Mouse (Mus musculus): Measurements from ENCODE around the gene Cptp. TPM values are rescaled to one million over a fixed set of nuclear protein-coding genes. Genes with fewer than 3 reads are reported as not detected.

The Cptp gene
- polyA plus RNA-seq, 1 experiment from 2014 or later: 16.2 TPM

GRCm38 (mm10) chr4:155833836-155834235 lies 35.4 kb downstream of the Cptp start:
- Histone ChIP-seq H3K36me3 (peaks cover 13% of the 10 kb centered on the region; the same call in 1 of the 2 replicates), H3K27ac (no peak overlapping the region), H3K27me3 (ENCODE audit: insufficient read depth, poor library complexity, severe bottlenecking) (no peaks in the 10 kb centered on the region), H3K4me1 (peaks cover 34% of the 10 kb centered on the region), H3K9me3 (no peaks in the 10 kb centered on the region), H3K4me3 (no peak overlapping the region)
- no peak for DNase-seq (ENCODE audit: low spot score)
- WGBS: 35% methylated on average over 2 of the region's 2 CpGs

DNA sequence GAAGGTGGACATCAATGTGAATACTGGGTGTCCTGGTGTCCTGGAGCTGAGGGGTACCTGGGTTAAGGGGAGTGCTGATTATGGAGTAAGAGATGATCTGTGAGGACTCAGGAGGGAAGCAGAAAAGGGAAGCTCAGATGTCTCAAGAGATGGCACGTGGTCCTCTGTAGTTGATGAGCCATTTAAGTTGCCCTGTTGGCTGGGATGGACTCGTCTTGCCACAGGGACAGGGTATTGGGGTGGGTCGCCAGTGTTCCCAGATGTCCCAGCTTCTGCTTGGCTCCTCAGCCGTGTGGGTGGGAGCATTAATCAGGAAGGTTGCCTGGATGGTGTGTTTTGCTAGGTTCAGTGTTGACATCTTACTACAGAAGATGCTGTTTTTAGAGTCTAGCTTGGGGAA lies 36.0 kb downstream of the Cptp start:
- Histone ChIP-seq H3K4me3 (no peak overlapping the region), H3K9me3 (no peaks in the 10 kb centered on the region), H3K27ac (no peak overlapping the region), H3K36me3 (peaks cover 13% of the 10 kb centered on the region; the same call in 1 of the 2 replicates), H3K4me1 (peaks cover 28% of the 10 kb centered on the region), H3K27me3 (ENCODE audit: insufficient read depth, poor library complexity, severe bottlenecking) (no peaks in the 10 kb centered on the region)
- DNase-seq (ENCODE audit: low spot score): no peak
- 87% methylated on average over 4 of the region's 4 CpGs for WGBS

GRCm38 (mm10) chr4:155832321-155832720 lies 36.9 kb downstream of the Cptp start:
- H3K9me3 ChIP-seq: no peaks in the 10 kb centered on the region
- no peak for DNase-seq (ENCODE audit: low spot score)
- H3K4me3 ChIP-seq: peak overlapping the region; percentile 84
- peaks cover 22% of the 10 kb centered on the region for H3K36me3 ChIP-seq
- peak overlapping the region; percentile 87 for H3K27ac ChIP-seq
- WGBS: 52% methylated on average over 10 of the region's 10 CpGs
- H3K4me1 ChIP-seq: peaks cover 19% of the 10 kb centered on the region
- no peaks in the 10 kb centered on the region for H3K27me3 ChIP-seq (ENCODE audit: insufficient read depth, poor library complexity, severe bottlenecking)

DNA sequence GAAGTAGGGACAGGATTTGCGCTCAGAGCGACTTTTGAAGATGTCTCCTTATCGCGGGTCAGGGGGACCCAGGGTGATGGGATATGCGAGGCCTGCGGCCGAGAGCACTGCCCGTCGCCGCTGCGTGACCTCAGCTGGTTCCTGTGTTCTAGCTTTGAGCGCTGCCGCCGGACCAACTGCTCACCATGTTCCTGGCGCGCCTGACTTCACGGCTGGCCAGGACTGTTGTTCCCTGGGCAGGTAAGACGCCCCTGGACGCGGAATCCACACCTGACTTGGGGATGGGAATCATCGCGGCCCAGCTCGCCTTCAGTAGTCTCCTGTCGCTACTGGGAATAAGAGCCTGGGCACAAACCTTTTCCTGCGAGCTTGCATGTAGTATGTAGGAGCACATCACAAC lies 37.4 kb downstream of the Cptp start:
- Histone ChIP-seq H3K4me3 (peak overlapping the region; percentile 84), H3K36me3 (peaks cover 26% of the 10 kb centered on the region), H3K27me3 (ENCODE audit: insufficient read depth, poor library complexity, severe bottlenecking) (no peaks in the 10 kb centered on the region), H3K27ac (peak overlapping the region; percentile 87), H3K4me1 (peaks cover 19% of the 10 kb centered on the region), H3K9me3 (no peaks in the 10 kb centered on the region)
- no peak for DNase-seq (ENCODE audit: low spot score)
- under 1% methylated on average over 25 of the region's 25 CpGs for WGBS

DNA sequence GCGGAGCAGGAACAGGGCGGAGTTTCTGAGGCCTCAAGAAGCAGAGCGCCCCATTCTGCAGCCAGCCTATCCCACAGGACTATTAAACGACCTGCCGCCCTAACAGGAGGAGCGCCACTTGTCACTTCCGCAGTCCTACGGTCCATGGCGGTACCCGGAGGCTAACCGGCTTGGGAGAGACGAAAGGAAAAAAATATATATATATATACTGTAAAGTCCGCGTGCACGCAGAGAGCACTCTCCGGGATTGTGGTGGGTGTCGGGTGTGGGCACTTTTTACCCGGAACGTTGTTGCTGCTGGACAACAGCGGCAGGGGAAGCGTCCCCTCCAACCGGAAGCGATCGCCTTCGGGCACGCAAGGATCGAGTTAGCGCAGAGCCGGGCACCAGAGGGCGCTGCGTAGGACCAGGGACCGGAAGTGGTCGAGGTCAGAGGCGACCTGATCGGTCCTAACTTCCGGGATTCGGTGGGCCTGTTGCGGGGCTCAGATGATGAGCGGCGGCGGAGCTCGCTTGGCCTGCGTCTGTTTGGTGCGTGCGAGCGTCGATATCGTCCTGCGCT lies 38.0 kb downstream of the Cptp start, which contains the start of gene Aurkaip1:
TSS of gene Aurkaip1 (plus strand) at position 68 of the 562 bp plus-strand sequence.
- peaks cover 19% of the 10 kb centered on the region for H3K4me1 ChIP-seq
- H3K27ac ChIP-seq: peak within 1 kb of the TSS; percentile 87
- peaks cover 32% of the 10 kb centered on the region for H3K36me3 ChIP-seq
- DNase-seq (ENCODE audit: low spot score): peak; percentile 97
- H3K4me3 ChIP-seq: peak within 1 kb of the TSS; percentile 84
- WGBS: under 1% methylated on average over 49 of the region's 49 CpGs
- no peaks in the 10 kb centered on the region for H3K27me3 ChIP-seq (ENCODE audit: insufficient read depth, poor library complexity, severe bottlenecking)
- H3K9me3 ChIP-seq: no peaks in the 10 kb centered on the region

DNA sequence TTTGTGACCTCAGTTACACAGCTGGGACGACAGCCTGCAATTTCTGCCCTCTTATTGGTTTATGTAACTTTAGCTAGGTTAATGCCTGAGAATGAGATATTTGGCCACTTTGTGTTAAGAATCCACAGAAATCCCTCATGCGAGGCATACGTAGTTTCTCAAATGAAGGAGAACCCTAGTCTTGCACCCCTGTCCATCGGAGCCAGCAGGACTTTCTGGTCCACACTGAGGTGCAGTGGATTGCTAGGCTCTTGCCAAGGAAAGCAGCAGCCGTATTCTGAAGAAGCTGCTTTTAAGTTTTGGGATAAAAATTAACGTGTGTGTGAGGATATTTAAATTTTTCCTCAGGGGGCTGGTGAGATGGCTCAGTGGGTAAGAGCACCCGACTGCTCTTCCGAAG lies 38.6 kb downstream of the Cptp start:
- no peaks in the 10 kb centered on the region for H3K27me3 ChIP-seq (ENCODE audit: insufficient read depth, poor library complexity, severe bottlenecking)
- H3K9me3 ChIP-seq: no peaks in the 10 kb centered on the region
- H3K36me3 ChIP-seq: peaks cover 37% of the 10 kb centered on the region
- DNase-seq (ENCODE audit: low spot score): no peak
- peak overlapping the region; percentile 67; the same call in 1 of the 2 replicates for H3K27ac ChIP-seq
- H3K4me1 ChIP-seq: peaks cover 19% of the 10 kb centered on the region
- WGBS: 54% methylated on average over 8 of the region's 8 CpGs
- H3K4me3 ChIP-seq: peak overlapping the region; percentile 84; the same call in 1 of the 2 replicates

GRCm38 (mm10) chr4:155829866-155830265 lies 39.4 kb downstream of the Cptp start:
- no peak for DNase-seq (ENCODE audit: low spot score)
- 96% methylated on average over 4 of the region's 4 CpGs for WGBS
- H3K4me3 ChIP-seq: no peak overlapping the region
- H3K36me3 ChIP-seq: peaks cover 44% of the 10 kb centered on the region
- H3K9me3 ChIP-seq: no peaks in the 10 kb centered on the region
- peaks cover 19% of the 10 kb centered on the region for H3K4me1 ChIP-seq
- H3K27me3 ChIP-seq (ENCODE audit: insufficient read depth, poor library complexity, severe bottlenecking): no peaks in the 10 kb centered on the region
- H3K27ac ChIP-seq: no peak overlapping the region

DNA sequence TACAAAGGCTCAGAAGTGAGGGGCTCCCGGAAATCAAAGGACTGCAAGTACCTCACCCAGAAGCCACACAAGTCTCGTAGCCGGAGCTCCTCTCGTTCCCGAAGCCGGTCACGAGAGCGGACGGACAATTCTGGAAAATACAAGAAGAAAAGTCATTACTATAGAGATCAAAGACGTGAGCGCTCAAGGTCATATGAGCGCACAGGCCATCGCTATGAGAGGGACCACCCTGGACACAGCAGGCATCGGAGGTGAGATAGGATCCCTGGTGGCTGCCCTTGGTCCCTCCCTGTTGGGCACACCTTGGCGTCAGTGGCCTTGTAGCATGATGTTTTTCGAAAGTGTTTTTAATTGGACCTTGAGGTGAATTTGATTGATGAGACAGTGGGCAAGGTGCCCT lies 45.8 kb downstream of the Cptp start:
- H3K9me3 ChIP-seq: no peaks in the 10 kb centered on the region
- H3K4me1 ChIP-seq: no peaks in the 10 kb centered on the region
- peaks cover 95% of the 10 kb centered on the region for H3K36me3 ChIP-seq
- WGBS: 94% methylated on average over 16 of the region's 16 CpGs
- no peaks in the 10 kb centered on the region for H3K27me3 ChIP-seq (ENCODE audit: insufficient read depth, poor library complexity, severe bottlenecking)
- H3K4me3 ChIP-seq: no peak overlapping the region
- no peak overlapping the region for H3K27ac ChIP-seq
- DNase-seq (ENCODE audit: low spot score): no peak

- Histone ChIP-seq H3K4me1 (no peaks in the 10 kb centered on the region), H3K27ac (no peak overlapping the region), H3K36me3 (peaks cover 99% of the 10 kb centered on the region), H3K27me3 (ENCODE audit: insufficient read depth, poor library complexity, severe bottlenecking) (no peaks in the 10 kb centered on the region), H3K9me3 (no peaks in the 10 kb centered on the region), H3K4me3 (no peak overlapping the region)
- 76% methylated on average over 7 of the region's 7 CpGs for WGBS
- no peak for DNase-seq (ENCODE audit: low spot score)
Observed at GRCm38 (mm10) chr4:155821025-155821424, 48.2 kb downstream of the Cptp start.

DNA sequence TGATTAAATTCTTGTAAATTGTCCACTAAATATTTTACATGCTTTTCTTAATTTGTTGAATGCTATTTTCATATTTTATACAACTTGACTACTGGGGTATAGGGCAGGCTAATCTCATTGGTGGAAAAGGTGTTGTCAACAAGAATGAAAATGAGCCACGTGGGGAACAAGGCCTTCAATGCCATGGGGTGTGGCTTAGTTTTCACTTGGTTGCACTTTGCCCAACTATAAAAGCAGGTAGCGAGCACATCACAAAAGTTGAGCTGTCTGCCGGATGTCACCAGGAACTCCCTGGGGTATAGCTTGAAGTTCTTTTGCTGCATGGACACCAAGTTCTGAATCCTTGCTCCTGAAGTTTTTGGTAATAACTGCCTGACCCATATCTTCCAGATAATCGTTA lies 51.7 kb downstream of the Cptp start:
- Histone ChIP-seq H3K36me3 (peaks cover 94% of the 10 kb centered on the region), H3K27me3 (ENCODE audit: insufficient read depth, poor library complexity, severe bottlenecking) (no peaks in the 10 kb centered on the region), H3K4me3 (no peak overlapping the region), H3K27ac (no peak overlapping the region), H3K4me1 (peaks cover 12% of the 10 kb centered on the region), H3K9me3 (no peaks in the 10 kb centered on the region)
- no peak for DNase-seq (ENCODE audit: low spot score)
- WGBS: 85% methylated on average over 4 of the region's 4 CpGs

Small RNAs within 50 kb of the gene (microRNA-seq; reads per million reads assigned to microRNA genes)
- not detected for gene Gm22991

Other genes starting within 250 kb of the Cptp start
- gene Cdk11b, start 244.6 kb downstream of the Cptp start, polyA plus RNA-seq (2016; fragmentation: Nextera tagmentation; extraction: Ambion mirVana): 48.6 and 60.2 TPM in 2 replicates
- not detected in 2 replicates for gene Gm10563, start 224.0 kb downstream of the Cptp start, polyA plus RNA-seq (2016; fragmentation: Nextera tagmentation; extraction: Ambion mirVana)
- gene Mmp23, start 216.1 kb downstream of the Cptp start, polyA plus RNA-seq (2016; fragmentation: Nextera tagmentation; extraction: Ambion mirVana): 34.6 and 39.8 TPM in 2 replicates
- 15.4 and 16.8 TPM in 2 replicates for gene Mib2, start 200.2 kb downstream of the Cptp start, polyA plus RNA-seq (2016; fragmentation: Nextera tagmentation; extraction: Ambion mirVana)
- 0.78 and 1.7 TPM in 2 replicates for gene Fndc10, start 175.1 kb downstream of the Cptp start, polyA plus RNA-seq (2016; fragmentation: Nextera tagmentation; extraction: Ambion mirVana)
- gene Ssu72, start 164.6 kb downstream of the Cptp start, polyA plus RNA-seq (2016; fragmentation: Nextera tagmentation; extraction: Ambion mirVana): 146 and 152 TPM in 2 replicates
- gene Tmem240, start 134.6 kb downstream of the Cptp start, polyA plus RNA-seq (2016; fragmentation: Nextera tagmentation; extraction: Ambion mirVana): 0.38 and 0.54 TPM in 2 replicates
- 133 and 147 TPM in 2 replicates for gene Atad3a, start 108.3 kb downstream of the Cptp start, polyA plus RNA-seq (2016; fragmentation: Nextera tagmentation; extraction: Ambion mirVana)
- gene Vwa1, start 94.7 kb downstream of the Cptp start, polyA plus RNA-seq (2016; fragmentation: Nextera tagmentation; extraction: Ambion mirVana): 2.1 and 3.1 TPM in 2 replicates
- 2.1 and 4.7 TPM in 2 replicates for gene Tmem88b, start 83.6 kb downstream of the Cptp start, polyA plus RNA-seq (2016; fragmentation: Nextera tagmentation; extraction: Ambion mirVana)
- gene Ankrd65, start 79.0 kb downstream of the Cptp start, polyA plus RNA-seq (2016; fragmentation: Nextera tagmentation; extraction: Ambion mirVana): not detected in 2 replicates
- 176 and 226 TPM in 2 replicates for gene Mrpl20, start 66.6 kb downstream of the Cptp start, polyA plus RNA-seq (2016; fragmentation: Nextera tagmentation; extraction: Ambion mirVana)
- 131 and 150 TPM in 2 replicates for gene Ccnl2, start 57.0 kb downstream of the Cptp start, polyA plus RNA-seq (2016; fragmentation: Nextera tagmentation; extraction: Ambion mirVana)
- gene Aurkaip1, start 38.2 kb downstream of the Cptp start, polyA plus RNA-seq (2016; fragmentation: Nextera tagmentation; extraction: Ambion mirVana): 157 and 170 TPM in 2 replicates
- 39.0 and 50.5 TPM in 2 replicates for gene Mxra8, start 29.8 kb downstream of the Cptp start, polyA plus RNA-seq (2016; fragmentation: Nextera tagmentation; extraction: Ambion mirVana)
- 2.8 and 3.6 TPM in 2 replicates for gene Dvl1, start 22.0 kb downstream of the Cptp start, polyA plus RNA-seq (2016; fragmentation: Nextera tagmentation; extraction: Ambion mirVana)
- gene Tas1r3, start 6.1 kb downstream of the Cptp start, polyA plus RNA-seq (2016; fragmentation: Nextera tagmentation; extraction: Ambion mirVana): 0.13 and 0.14 TPM in 2 replicates
- 52.1 and 73.9 TPM in 2 replicates for gene Ints11, start 106 bp upstream of the Cptp start, polyA plus RNA-seq (2016; fragmentation: Nextera tagmentation; extraction: Ambion mirVana)
- 43.8 and 43.9 TPM in 2 replicates for gene Pusl1, start 22.3 kb upstream of the Cptp start, polyA plus RNA-seq (2016; fragmentation: Nextera tagmentation; extraction: Ambion mirVana)
- 12.3 and 13.3 TPM in 2 replicates for gene Acap3, start 22.4 kb upstream of the Cptp start, polyA plus RNA-seq (2016; fragmentation: Nextera tagmentation; extraction: Ambion mirVana)
- gene Ube2j2, start 74.4 kb upstream of the Cptp start, polyA plus RNA-seq (2016; fragmentation: Nextera tagmentation; extraction: Ambion mirVana): 97.2 and 135 TPM in 2 replicates
- gene C1qtnf12, start 92.9 kb upstream of the Cptp start, polyA plus RNA-seq (2016; fragmentation: Nextera tagmentation; extraction: Ambion mirVana): 26.2 and 27.0 TPM in 2 replicates
- 10.7 and 12.9 TPM in 2 replicates for gene B3galt6, start 123.2 kb upstream of the Cptp start, polyA plus RNA-seq (2016; fragmentation: Nextera tagmentation; extraction: Ambion mirVana)
- 139 and 148 TPM in 2 replicates for gene Sdf4, start 123.4 kb upstream of the Cptp start, polyA plus RNA-seq (2016; fragmentation: Nextera tagmentation; extraction: Ambion mirVana)
- gene Tnfrsf4, start 144.4 kb upstream of the Cptp start, polyA plus RNA-seq (2016; fragmentation: Nextera tagmentation; extraction: Ambion mirVana): 0.28 and 1.0 TPM in 2 replicates
- gene Tnfrsf18, start 156.7 kb upstream of the Cptp start, polyA plus RNA-seq (2016; fragmentation: Nextera tagmentation; extraction: Ambion mirVana): 1.4 and 1.7 TPM in 2 replicates
- gene Ttll10, start 190.0 kb upstream of the Cptp start, polyA plus RNA-seq (2016; fragmentation: Nextera tagmentation; extraction: Ambion mirVana): 0.19 and 0.38 TPM in 2 replicates
- 32.2 and 45.6 TPM in 2 replicates for gene 9430015G10Rik, start 240.5 kb upstream of the Cptp start, polyA plus RNA-seq (2016; fragmentation: Nextera tagmentation; extraction: Ambion mirVana)